Mouse (Mus musculus) hindbrain, embryonic 13.5 days (tissue): ENCODE data around the gene Ric3. TPM values are rescaled to one million over a fixed set of nuclear protein-coding genes. Genes with fewer than 3 reads are reported as not detected.
A peak's percentile ranks its signal among the peaks of the same experiment; 100 is the strongest.
"Not testable (repeated sequence)": the region's sequence is repeated elsewhere in the genome, so short reads cannot be mapped to it uniquely, and the experiment has no call there.

Experiments used
- ATAC-seq: fragments of 200-750 bp; cut with Nextera tagmentation; 2 replicates; pipeline ENCODE4 v1.8.0; 2017; ENCODE audit warnings: moderate TSS enrichment; ENCODE audit not compliant: low FRiP score
- H3K27ac ChIP-seq: fragments of 300-500 bp; sonication (generic); 2 replicates; pipeline ENCODE4 v1.5.1; 2015; ENCODE audit warnings: inconsistent platforms, mild to moderate bottlenecking, moderate library complexity
- H3K27me3 ChIP-seq: fragments of 300-500 bp; sonication (generic); 2 replicates; pipeline ENCODE4 v1.6.1; 2015; ENCODE audit warnings: mild to moderate bottlenecking, inconsistent platforms
- H3K36me3 ChIP-seq: fragments of 300-500 bp; sonication (generic); 2 replicates; pipeline ENCODE4 v1.6.1; 2015; ENCODE audit warnings: mild to moderate bottlenecking, inconsistent platforms
- H3K4me1 ChIP-seq: fragments of 300-500 bp; sonication (generic); replicated peaks from 2 replicates; pipeline ENCODE4 v1.6.1; 2015; ENCODE audit warnings: inconsistent platforms
- H3K4me2 ChIP-seq: fragments of 300-500 bp; sonication (generic); 2 replicates; pipeline ENCODE4 v1.6.1; 2015; ENCODE audit warnings: inconsistent platforms, mild to moderate bottlenecking, moderate library complexity
- H3K4me3 ChIP-seq: fragments of 300-500 bp; sonication (generic); 2 replicates; pipeline ENCODE4 v1.5.1; 2015; ENCODE audit warnings: mild to moderate bottlenecking, inconsistent platforms
- H3K9ac ChIP-seq: fragments of 300-500 bp; sonication (generic); 2 replicates; pipeline ENCODE4 v1.6.1; 2015; ENCODE audit warnings: mild to moderate bottlenecking, inconsistent platforms
- H3K9me3 ChIP-seq: fragments of 300-500 bp; sonication (generic); 2 replicates; pipeline ENCODE4 v1.6.1; 2016; ENCODE audit warnings: inconsistent platforms
- WGBS: fragments of 180-500 bp; shearing (Covaris S2); methylation state at CpG from one replicate; pipeline ENCODE4 v1.1.7; 2015; 5-methylcytosine and 5-hydroxymethylcytosine counted together
- polyA plus RNA-seq: library from polyadenylated mRNA; unstranded; fragments of >200 nt; fragmentation: Nextera tagmentation; extraction: Ambion mirVana; gene quantifications from 2 replicates; pipeline ENCODE4 v1.2.1, GENCODE M21; 2015

Gene Ric3
- polyA plus RNA-seq, 1 experiment from 2014 or later: 28.3 TPM

GRCm38 (mm10) chr7:109096618-109097017 lies 13.5 kb upstream of the Ric3 start:
- 86% methylated on average over 4 of the region's 4 CpGs for WGBS

GRCm38 (mm10) chr7:109094294-109094693 lies 11.2 kb upstream of the Ric3 start:
- Histone ChIP-seq H3K4me2 (no peak overlapping the region), H3K4me3 (no peak overlapping the region), H3K27ac (no peak overlapping the region), H3K36me3 (no peaks in the 10 kb centered on the region), H3K27me3 (peaks cover 5% of the 10 kb centered on the region; the same call in 1 of the 2 replicates), H3K4me1 (no peaks in the 10 kb centered on the region), H3K9me3 (no peaks in the 10 kb centered on the region), H3K9ac (no peak overlapping the region)
- WGBS: no CpG with 5 or more reads among the region's 7 CpGs
- ATAC-seq: no peak

More at GRCm38 (mm10) chr7:109096618-109097017, 13.5 kb upstream of the Ric3 start:
- Histone ChIP-seq H3K27ac (no peak overlapping the region), H3K4me2 (no peak overlapping the region), H3K4me1 (no peaks in the 10 kb centered on the region), H3K36me3 (no peaks in the 10 kb centered on the region), H3K27me3 (no peaks in the 10 kb centered on the region), H3K9me3 (no peaks in the 10 kb centered on the region), H3K9ac (no peak overlapping the region), H3K4me3 (no peak overlapping the region)
- ATAC-seq: no peak

DNA sequence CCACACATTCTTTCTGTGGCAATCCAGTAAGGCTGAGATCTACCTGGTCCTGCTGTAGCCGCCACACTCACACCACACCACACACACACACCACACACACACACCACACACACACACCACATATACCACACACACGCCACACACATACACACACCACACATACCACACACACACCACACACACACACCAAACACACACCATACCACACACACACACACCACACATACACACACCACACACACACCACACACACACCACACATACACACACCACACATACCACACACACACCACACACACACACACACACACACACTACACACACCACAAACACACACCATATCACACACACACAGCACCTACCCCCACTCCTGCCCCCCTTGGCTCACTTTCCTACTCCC lies 8.2 kb upstream of the Ric3 start:
- not testable (repeated sequence) for H3K9ac ChIP-seq, H3K9me3 ChIP-seq, H3K27ac ChIP-seq, H3K4me1 ChIP-seq, H3K4me3 ChIP-seq, ATAC-seq, H3K36me3 ChIP-seq, H3K4me2 ChIP-seq
- peaks cover 10% of the 10 kb centered on the region; the same call in 1 of the 2 replicates for H3K27me3 ChIP-seq
- no CpG with 5 or more reads among the region's 2 CpGs for WGBS

DNA sequence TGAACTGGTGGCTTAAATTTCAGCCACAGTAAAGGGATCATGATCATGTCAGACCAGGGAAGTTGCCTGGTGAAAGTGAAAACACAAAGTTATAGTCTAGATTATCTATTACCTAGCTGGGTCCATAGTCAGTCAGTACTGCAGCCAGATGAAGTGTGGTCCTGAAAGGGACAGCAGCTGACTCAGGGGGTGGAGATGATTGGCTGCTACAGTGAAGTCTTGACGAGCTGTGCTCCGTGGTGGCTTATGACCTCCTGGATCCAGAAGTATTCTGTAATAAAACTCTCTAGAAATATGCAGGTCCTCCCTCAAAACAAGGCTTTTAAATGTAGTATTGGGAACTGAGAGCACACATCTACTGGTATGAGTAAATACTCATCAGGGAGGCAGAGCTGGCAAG lies 3.8 kb upstream of the Ric3 start:
- H3K27me3 ChIP-seq: peaks cover 17% of the 10 kb centered on the region; the same call in 1 of the 2 replicates
- H3K4me3 ChIP-seq: no peak overlapping the region
- peaks cover 11% of the 10 kb centered on the region for H3K4me1 ChIP-seq
- H3K9me3 ChIP-seq: no peaks in the 10 kb centered on the region
- ATAC-seq: no peak
- H3K27ac ChIP-seq: no peak overlapping the region
- H3K9ac ChIP-seq: no peak overlapping the region
- H3K36me3 ChIP-seq: no peaks in the 10 kb centered on the region
- H3K4me2 ChIP-seq: no peak overlapping the region
- WGBS: 38% methylated on average over 2 of the region's 2 CpGs

- Histone ChIP-seq H3K36me3 (no peaks in the 10 kb centered on the region), H3K27ac (no peak overlapping the region), H3K27me3 (peaks cover 12% of the 10 kb centered on the region; the same call in 1 of the 2 replicates), H3K4me3 (no peak overlapping the region), H3K4me2 (peak overlapping the region; percentile 75), H3K4me1 (peaks cover 16% of the 10 kb centered on the region), H3K9me3 (no peaks in the 10 kb centered on the region), H3K9ac (no peak overlapping the region)
- ATAC-seq: no peak
- 86% methylated on average over 4 of the region's 4 CpGs for WGBS
These were observed 668 bp upstream of the Ric3 start for GRCm38 (mm10) chr7:109083813-109084184.

GRCm38 (mm10) chr7:109082269-109083112 lies 640 bp downstream of the Ric3 start:
- no peak for ATAC-seq
- Histone ChIP-seq H3K36me3 (no peaks in the 10 kb centered on the region), H3K4me2 (peak overlapping the region; percentile 75), H3K4me3 (peak overlapping the region; percentile 86), H3K9me3 (no peaks in the 10 kb centered on the region), H3K4me1 (peaks cover 16% of the 10 kb centered on the region), H3K27me3 (peaks cover 12% of the 10 kb centered on the region; the same call in 1 of the 2 replicates), H3K9ac (peak overlapping the region; percentile 87), H3K27ac (peak overlapping the region; percentile 19; the same call in 1 of the 2 replicates)
- WGBS: 22% methylated on average over 12 of the region's 12 CpGs

- no peak overlapping the region for H3K27ac ChIP-seq
- no peak overlapping the region for H3K4me3 ChIP-seq
- no peak overlapping the region for H3K4me2 ChIP-seq
- no peaks in the 10 kb centered on the region for H3K27me3 ChIP-seq
- H3K9me3 ChIP-seq: no peaks in the 10 kb centered on the region
- no peak overlapping the region for H3K9ac ChIP-seq
- ATAC-seq: no peak
- peaks cover 3% of the 10 kb centered on the region; the same call in 1 of the 2 replicates for H3K36me3 ChIP-seq
- H3K4me1 ChIP-seq: no peaks in the 10 kb centered on the region
- 81% methylated on average over 5 of the region's 5 CpGs for WGBS
These were observed 10.8 kb downstream of the Ric3 start for GRCm38 (mm10) chr7:109072326-109072725.

- ATAC-seq: no peak
These were observed 13.5 kb downstream of the Ric3 start for GRCm38 (mm10) chr7:109069641-109070040.

DNA sequence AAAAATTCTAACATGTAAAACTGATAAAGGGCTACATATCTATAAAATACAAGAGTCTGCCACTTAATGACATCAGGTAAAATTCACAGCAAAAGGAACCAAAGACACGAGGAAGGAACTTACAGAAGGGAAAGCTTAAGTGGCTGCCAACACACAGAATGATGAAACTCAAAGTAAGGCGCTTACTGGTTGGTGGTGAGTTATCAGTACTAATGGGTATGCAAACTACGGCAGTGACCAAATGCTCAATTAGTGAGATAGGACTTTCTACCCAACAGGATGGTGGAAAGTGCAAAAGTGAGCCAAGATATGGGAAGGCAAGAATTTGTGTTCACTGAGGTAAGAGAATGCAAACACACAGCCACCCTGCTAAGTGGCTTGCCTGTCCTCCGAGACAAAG lies 23.6 kb downstream of the Ric3 start:
- no peaks in the 10 kb centered on the region for H3K9me3 ChIP-seq
- 96% methylated on average over 4 of the region's 4 CpGs for WGBS
- no peaks in the 10 kb centered on the region for H3K27me3 ChIP-seq
- peaks cover 12% of the 10 kb centered on the region for H3K36me3 ChIP-seq
- no peaks in the 10 kb centered on the region for H3K4me1 ChIP-seq
- H3K9ac ChIP-seq: no peak overlapping the region
- no peak overlapping the region for H3K4me3 ChIP-seq
- no peak overlapping the region for H3K4me2 ChIP-seq
- H3K27ac ChIP-seq: no peak overlapping the region
- no peak for ATAC-seq

More at GRCm38 (mm10) chr7:109069641-109070040, 13.5 kb downstream of the Ric3 start:
- no peak overlapping the region for H3K9ac ChIP-seq
- 86% methylated on average over 4 of the region's 4 CpGs for WGBS
- no peaks in the 10 kb centered on the region for H3K36me3 ChIP-seq
- no peaks in the 10 kb centered on the region for H3K4me1 ChIP-seq
- H3K9me3 ChIP-seq: no peaks in the 10 kb centered on the region
- no peak overlapping the region for H3K4me2 ChIP-seq
- H3K27ac ChIP-seq: no peak overlapping the region
- H3K27me3 ChIP-seq: no peaks in the 10 kb centered on the region
- H3K4me3 ChIP-seq: no peak overlapping the region

- Histone ChIP-seq H3K4me1 (no peaks in the 10 kb centered on the region), H3K27ac (no peak overlapping the region), H3K9me3 (no peaks in the 10 kb centered on the region), H3K27me3 (no peaks in the 10 kb centered on the region), H3K4me3 (no peak overlapping the region), H3K9ac (no peak overlapping the region), H3K4me2 (no peak overlapping the region), H3K36me3 (peaks cover 22% of the 10 kb centered on the region)
- ATAC-seq: no peak
- WGBS: 87% methylated on average over 1 of the region's 1 CpGs
These were observed 32.3 kb downstream of the Ric3 start for GRCm38 (mm10) chr7:109050831-109051230.

- Histone ChIP-seq H3K4me2 (no peak overlapping the region), H3K9me3 (no peaks in the 10 kb centered on the region), H3K4me3 (no peak overlapping the region), H3K27ac (no peak overlapping the region), H3K4me1 (no peaks in the 10 kb centered on the region), H3K36me3 (peaks cover 10% of the 10 kb centered on the region), H3K9ac (no peak overlapping the region), H3K27me3 (no peaks in the 10 kb centered on the region)
- no peak for ATAC-seq
- WGBS: 97% methylated on average over 2 of the region's 2 CpGs
These were observed 37.3 kb downstream of the Ric3 start for GRCm38 (mm10) chr7:109045876-109046275.

GRCm38 (mm10) chr7:109039445-109039844 lies 43.7 kb downstream of the Ric3 start:
- Histone ChIP-seq H3K4me3 (no peak overlapping the region), H3K27me3 (no peaks in the 10 kb centered on the region), H3K36me3 (peaks cover 20% of the 10 kb centered on the region), H3K27ac (no peak overlapping the region), H3K9me3 (no peaks in the 10 kb centered on the region), H3K4me1 (no peaks in the 10 kb centered on the region), H3K9ac (no peak overlapping the region), H3K4me2 (no peak overlapping the region)
- 88% methylated on average over 5 of the region's 5 CpGs for WGBS
- ATAC-seq: no peak

DNA sequence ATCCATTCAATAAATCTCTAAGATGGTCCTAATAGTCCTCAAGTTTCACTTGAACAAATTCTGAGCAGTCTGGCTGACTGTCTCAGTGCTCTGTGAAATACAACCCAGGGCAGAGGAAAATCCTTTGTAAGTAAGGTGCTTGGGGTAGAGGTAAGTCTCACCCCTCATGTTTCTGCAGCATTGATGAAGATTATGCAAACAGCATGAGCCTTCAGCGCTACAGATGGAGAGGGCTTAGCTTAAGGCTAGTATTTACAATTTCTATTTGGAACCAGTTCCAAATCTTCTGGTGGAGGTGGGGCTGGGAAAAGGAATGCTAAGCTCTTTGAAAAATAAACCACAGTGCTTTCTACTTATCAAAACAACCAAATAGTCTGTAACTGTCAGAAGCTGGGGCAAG lies 44.1 kb downstream of the Ric3 start:
- Histone ChIP-seq H3K27me3 (no peaks in the 10 kb centered on the region), H3K4me2 (no peak overlapping the region), H3K4me1 (no peaks in the 10 kb centered on the region), H3K27ac (no peak overlapping the region), H3K4me3 (no peak overlapping the region), H3K9me3 (no peaks in the 10 kb centered on the region), H3K9ac (no peak overlapping the region), H3K36me3 (peaks cover 21% of the 10 kb centered on the region)
- 66% methylated on average over 1 of the region's 1 CpGs for whole genome bisulfite sequencing
- no peak for ATAC-seq
